Mouse (Mus musculus): ENCODE results near the gene B4galnt1.

Gene B4galnt1

DNA sequence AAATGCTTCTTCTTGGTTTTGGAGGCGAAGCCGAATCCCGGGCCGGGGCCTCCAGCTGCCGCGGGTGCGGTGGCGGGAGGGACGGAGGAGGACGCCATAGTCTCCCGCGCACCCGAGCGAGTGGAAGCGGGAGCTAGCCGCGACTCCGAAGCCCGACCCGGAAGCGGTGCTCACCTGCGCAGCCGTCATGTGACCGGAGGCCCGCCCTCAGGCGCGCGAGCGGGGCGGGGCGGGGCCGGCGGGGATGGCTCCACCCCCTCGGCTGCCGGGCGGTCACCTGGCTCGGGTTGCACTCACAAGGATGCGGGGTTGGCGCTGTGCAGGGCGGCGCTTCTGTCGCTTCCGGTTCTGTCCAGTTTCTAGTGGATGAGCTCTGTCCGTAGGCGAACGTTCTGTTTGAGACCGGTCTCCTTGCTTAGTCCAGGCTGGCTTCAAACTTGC, 46.4 kb downstream of the B4galnt1 start, which contains the start of gene Pip4k2c:
TSS of gene Pip4k2c (minus strand) at position 172 of the 441 bp plus-strand sequence.
- DNase-seq (ENCODE audit: low spot score): peak; percentile 90

DNA sequence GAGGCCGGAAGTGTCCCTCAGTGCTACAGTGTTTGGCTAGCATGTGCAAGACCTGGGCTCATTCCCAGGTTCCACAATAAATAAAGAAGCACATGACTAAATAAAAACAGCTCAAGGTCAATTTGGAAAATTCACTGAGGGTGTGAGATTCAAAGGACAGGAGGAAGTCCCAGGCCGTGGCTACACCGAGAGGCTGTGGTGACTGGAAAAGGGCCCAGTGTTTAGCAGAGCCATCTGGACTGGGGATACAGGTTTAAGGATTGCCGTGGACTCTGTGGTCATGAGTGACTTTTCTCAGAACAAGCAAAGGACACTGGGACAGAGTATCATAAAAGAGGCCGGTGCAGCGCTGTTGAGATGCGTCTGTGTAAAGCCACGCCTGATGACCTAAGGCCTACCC, 48.2 kb downstream of the B4galnt1 start:
- DNase-seq (ENCODE audit: low spot score): peak; percentile 40

DNA sequence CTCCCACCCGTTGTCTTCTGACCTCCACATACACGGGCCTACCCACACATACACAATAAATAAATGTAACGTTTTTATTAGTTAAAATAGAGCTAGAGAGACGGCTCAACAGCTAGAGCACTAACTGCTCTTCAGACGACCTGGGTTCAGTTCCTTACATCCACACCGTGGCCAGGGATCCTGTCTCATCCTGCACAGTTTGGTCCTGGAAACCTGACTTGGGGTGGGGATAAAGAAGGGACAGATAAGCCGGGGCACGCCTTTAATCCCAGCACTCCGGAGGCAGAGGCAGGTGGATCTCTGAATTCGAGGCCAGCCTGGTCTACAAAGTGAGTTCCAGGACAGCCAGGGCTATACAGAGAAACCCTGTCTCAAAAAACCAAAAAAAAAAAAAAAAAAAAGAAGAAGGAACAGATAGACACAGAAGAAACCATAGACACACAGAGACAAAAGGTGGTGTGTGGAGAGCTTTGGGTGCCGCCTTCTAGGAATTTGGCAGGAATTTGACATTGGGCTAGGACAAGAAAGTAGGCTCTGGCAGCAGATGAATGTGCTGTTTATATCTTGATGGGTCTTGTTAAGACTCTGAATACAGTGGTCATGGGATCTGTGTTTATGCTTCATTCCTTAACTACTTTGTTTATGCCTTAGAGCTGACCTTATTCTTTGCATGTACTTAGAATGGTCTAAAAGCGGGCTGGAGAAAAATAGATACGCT, 48.8 kb downstream of the B4galnt1 start:
- no peak for DNase-seq (ENCODE audit: low spot score)

DNA sequence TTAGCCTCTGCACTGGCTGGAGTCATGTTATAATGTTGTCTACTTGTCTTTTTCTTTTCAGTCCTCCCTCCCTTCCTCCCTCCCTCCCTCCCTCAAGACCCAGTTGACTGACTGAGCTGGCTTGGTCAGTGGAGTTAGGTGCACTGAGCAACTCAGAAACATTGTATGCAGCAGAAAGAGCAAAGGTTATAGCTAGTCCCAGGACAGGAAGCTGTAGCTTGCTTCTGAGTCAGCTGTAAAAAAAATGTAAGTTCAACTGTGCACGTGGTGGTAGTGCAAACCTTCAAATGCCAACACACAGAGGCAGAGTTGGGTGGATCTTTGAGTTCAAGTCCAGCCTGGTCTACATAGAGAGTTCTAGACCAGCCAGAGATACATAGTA, 49.4 kb downstream of the B4galnt1 start:
- DNase-seq (ENCODE audit: low spot score): peak; percentile 31

DNA sequence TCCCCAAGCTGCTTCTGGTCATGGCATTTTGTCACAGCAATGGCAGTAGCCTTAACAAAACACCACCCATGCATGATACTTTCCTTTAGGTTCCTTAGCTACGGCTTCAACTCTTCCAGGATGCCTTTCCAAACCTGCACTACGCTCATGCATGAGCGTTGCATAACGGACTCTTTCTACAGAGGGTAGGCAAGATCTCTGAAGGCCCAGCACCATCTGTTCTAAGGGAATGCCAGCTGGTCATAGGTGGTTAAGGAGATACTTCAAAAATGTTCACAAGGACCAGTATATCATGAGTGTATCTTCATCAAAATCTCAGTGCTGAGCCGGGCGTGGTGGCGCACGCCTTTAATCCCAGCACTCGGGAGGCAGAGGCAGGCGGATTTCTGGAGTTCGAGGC, 51.4 kb downstream of the B4galnt1 start:
- DNase-seq (ENCODE audit: low spot score): no peak

DNA sequence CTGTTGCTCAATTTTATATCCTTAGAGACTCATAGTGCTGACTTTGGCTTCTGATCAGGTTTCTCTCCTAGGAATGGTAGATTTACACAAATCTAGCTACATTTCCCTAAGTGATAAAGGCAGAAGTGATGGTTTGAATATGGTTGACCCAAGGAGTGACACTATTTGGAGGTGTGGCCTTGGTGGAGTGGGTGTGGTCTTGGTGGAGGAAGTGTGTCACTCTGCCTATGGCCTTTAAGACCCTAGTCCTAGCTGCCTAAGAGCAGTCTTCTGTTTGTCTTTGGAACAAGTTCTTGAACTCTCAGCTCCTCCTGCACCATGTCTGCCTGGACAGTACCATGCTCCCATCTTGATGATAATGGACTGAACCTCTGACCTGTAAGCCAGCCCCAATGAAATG, 52.2 kb downstream of the B4galnt1 start:
- DNase-seq (ENCODE audit: low spot score): peak; percentile 43

DNA sequence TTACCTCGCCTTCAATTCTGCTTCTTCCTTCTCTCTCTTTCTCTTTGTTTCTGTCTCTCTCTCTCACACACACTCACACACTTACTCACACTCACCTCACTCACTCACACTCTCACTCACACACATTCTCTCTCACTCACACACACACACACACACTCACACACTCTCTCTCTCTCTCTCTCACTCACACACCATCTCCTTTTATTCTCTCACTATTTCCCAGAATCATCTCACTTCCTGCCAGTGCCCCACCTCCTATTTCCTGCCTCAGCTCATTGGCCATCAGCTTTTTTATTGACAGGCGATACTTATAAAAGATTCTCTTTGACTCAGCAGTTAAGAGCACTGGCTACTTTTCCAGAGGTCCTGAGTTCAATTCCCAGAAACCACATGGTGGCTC, 53.3 kb downstream of the B4galnt1 start:
- no peak for DNase-seq (ENCODE audit: low spot score)
